Mouse (Mus musculus) G1E (cell line): Measurements from ENCODE around the gene Stxbp6. TPM values are rescaled to one million over a fixed set of nuclear protein-coding genes. Genes with fewer than 3 reads are reported as not detected.

Experiments
- ATAC-seq: 2 replicates; pipeline ENCODE4 v1.8.0; 2016; ENCODE audit warnings: mild to moderate bottlenecking; ENCODE audit not compliant: insufficient number of reproducible peaks, poor library complexity, low FRiP score, severe bottlenecking; ENCODE audit errors: extremely low read depth
- DNase-seq: peaks from one replicate; pipeline ENCODE4 v3.0.0; 2012; ENCODE audit warnings: low spot score
- H3K27me3 ChIP-seq: 2 replicates; pipeline ENCODE4 v1.6.1; 2012; ENCODE audit warnings: mild to moderate bottlenecking, low read length, inconsistent platforms; ENCODE audit not compliant: insufficient read depth
- H3K36me3 ChIP-seq: replicated peaks from 2 replicates; pipeline ENCODE3; 2012; ENCODE audit warnings: mild to moderate bottlenecking, inconsistent platforms
- H3K4me1 ChIP-seq: 2 replicates; pipeline ENCODE4 v1.6.1; 2012; ENCODE audit warnings: low read depth, low read length, inconsistent platforms, mixed read lengths; ENCODE audit not compliant: insufficient read depth
- H3K4me3 ChIP-seq: 2 replicates; pipeline ENCODE4 v1.5.1; 2012; ENCODE audit warnings: low read depth, mild to moderate bottlenecking, inconsistent platforms, low read length, moderate library complexity, mixed read lengths
- H3K9me3 ChIP-seq: replicated peaks from 2 replicates; pipeline ENCODE4 v1.6.1; 2012; ENCODE audit warnings: inconsistent platforms
- CTCF ChIP-seq: IDR thresholded peaks from 2 replicates; pipeline ENCODE4 v1.5.1; 2012; ENCODE audit warnings: low read depth, low read length, inconsistent platforms, mixed read lengths
- GATA1 ChIP-seq: IDR thresholded peaks from 2 replicates; pipeline ENCODE4 v1.6.1; 2012; ENCODE audit warnings: borderline replicate concordance, low read length, inconsistent platforms, mixed read lengths
- GATA2 ChIP-seq: IDR thresholded peaks from 2 replicates; pipeline ENCODE4 v1.6.1; 2012; ENCODE audit warnings: low read depth, low read length, inconsistent platforms, borderline replicate concordance
- POLR2AphosphoS5 ChIP-seq: IDR thresholded peaks from 2 replicates; pipeline ENCODE4 v1.6.1; 2012; ENCODE audit warnings: low read depth, low read length, inconsistent platforms; ENCODE audit not compliant: insufficient replicate concordance
- TAL1 ChIP-seq: conservative IDR thresholded peaks from 2 replicates; pipeline ENCODE4 v1.6.1; 2012; ENCODE audit warnings: low read depth, low read length, inconsistent platforms, mixed read lengths
- polyA plus RNA-seq: library from polyadenylated mRNA; stranded (reverse); fragments of >175 nt; gene quantifications from 2 replicates; pipeline ENCODE4 v1.2.3, GENCODE M21; 2012
- total RNA-seq, 2 experiments: library from RNA; stranded (forward) in 1 of 2; stranded (reverse) in 1 of 2; fragments of 200-1000 nt in 1 of 2; fragments of >200 nt in 1 of 2; fragmentation: Nextera tagmentation in 1 of 2; gene quantifications; 2 replicates each; pipeline ENCODE4 v1.2.3; 2014 to 2017

Gene Stxbp6
- total and polyA plus RNA-seq, 3 experiments, result 0.11 TPM; not detected in 2

GRCm38 (mm10) chr12:44839594-44840373 lies 234.7 kb downstream of the Stxbp6 start:
- TF ChIP-seq TAL1, result no peak
- TF ChIP-seq CTCF, result no peak
- no peak for TF ChIP-seq POLR2AphosphoS5
- no peak for TF ChIP-seq GATA2
- TF ChIP-seq GATA1, result no peak
- Histone ChIP-seq H3K4me3 (no peak overlapping the region), H3K36me3 (no peaks in the 10 kb centered on the region), H3K4me1 (no peaks in the 10 kb centered on the region), H3K9me3 (peaks cover 5% of the 10 kb centered on the region), H3K27me3 (no peaks in the 10 kb centered on the region)
- no peak for DNase-seq
- no peak for ATAC-seq

- H3K36me3 ChIP-seq, result no peaks in the 10 kb centered on the region
- H3K9me3 ChIP-seq, result peaks cover 5% of the 10 kb centered on the region
- no peaks in the 10 kb centered on the region for H3K4me1 ChIP-seq
- no peak overlapping the region for H3K4me3 ChIP-seq
- DNase-seq (no peak), ATAC-seq (no peak)
- H3K27me3 ChIP-seq, result no peaks in the 10 kb centered on the region
- TF ChIP-seq GATA2 (no peak), CTCF (no peak), POLR2AphosphoS5 (no peak), TAL1 (no peak), GATA1 (no peak)
Observed at GRCm38 (mm10) chr12:44835879-44836467, 238.5 kb downstream of the Stxbp6 start.

GRCm38 (mm10) chr12:44811895-44812294 lies 262.6 kb downstream of the Stxbp6 start:
- 0 out of 2 replicates have a peak, but pooled peaks cover 4% of the 10 kb centered on the region for H3K9me3 ChIP-seq
- no peaks in the 10 kb centered on the region for H3K4me1 ChIP-seq
- no peaks in the 10 kb centered on the region for H3K36me3 ChIP-seq
- DNase-seq, result no peak
- no peak overlapping the region for H3K4me3 ChIP-seq
- TF ChIP-seq TAL1 (no peak), GATA1 (no peak), GATA2 (no peak), POLR2AphosphoS5 (no peak), CTCF (no peak)
- H3K27me3 ChIP-seq, result no peaks in the 10 kb centered on the region
- peak; percentile 63 for ATAC-seq

- H3K4me3 ChIP-seq, result no peak overlapping the region
- TF ChIP-seq GATA2, result no peak
- no peak for TF ChIP-seq CTCF
- TF ChIP-seq POLR2AphosphoS5, result no peak
- no peak for TF ChIP-seq GATA1
- TF ChIP-seq TAL1, result no peak
Observed at GRCm38 (mm10) chr12:44804213-44804612, 270.3 kb downstream of the Stxbp6 start.

More at GRCm38 (mm10) chr12:44804213-44804612, 270.3 kb downstream of the Stxbp6 start:
- Histone ChIP-seq H3K27me3 (no peaks in the 10 kb centered on the region), H3K9me3 (0 out of 2 replicates have a peak, but pooled peaks cover 6% of the 10 kb centered on the region), H3K36me3 (no peaks in the 10 kb centered on the region), H3K4me1 (no peaks in the 10 kb centered on the region)
- no peak for ATAC-seq
- DNase-seq, result no peak
